Mouse (Mus musculus): ENCODE measurements around the gene Mrpl34.

Gene Mrpl34

GRCm38 (mm10) chr8:71468916-71469315, 4.2 kb downstream of the Mrpl34 start, which contains the start of gene Dda1:
Dda1 (plus strand) TSS chr8:71469199.
- peak; percentile 99 for DNase-seq (ENCODE audit: inconsistent ontology term)

GRCm38 (mm10) chr8:71469411-71469810, 4.7 kb downstream of the Mrpl34 start:
- peak; percentile 41 for DNase-seq (ENCODE audit: inconsistent ontology term)

- DNase-seq (ENCODE audit: inconsistent ontology term): no peak
Observed at GRCm38 (mm10) chr8:71470146-71470912, 5.6 kb downstream of the Mrpl34 start.

- DNase-seq (ENCODE audit: inconsistent ontology term): no peak
Observed at GRCm38 (mm10) chr8:71470913-71471255, 6.1 kb downstream of the Mrpl34 start.

DNA sequence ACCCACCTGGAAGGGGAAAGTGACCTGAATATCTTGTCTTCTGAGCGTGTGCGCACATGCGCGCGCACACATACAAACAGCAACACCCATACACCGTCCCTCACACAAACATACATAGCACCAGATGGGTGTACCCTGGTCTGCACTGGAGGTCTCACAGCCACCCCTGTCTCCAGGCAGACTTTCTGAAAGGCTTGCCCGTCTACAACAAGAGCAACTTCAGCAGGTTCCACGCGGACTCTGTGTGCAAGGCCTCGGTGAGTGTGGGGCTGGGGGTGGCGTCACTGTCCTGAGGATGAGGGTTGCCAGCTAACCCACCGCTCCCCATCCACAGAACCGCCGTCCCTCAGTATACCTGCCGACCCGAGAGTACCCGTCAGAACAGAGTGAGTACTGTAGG, 7.1 kb downstream of the Mrpl34 start:
- no peak for DNase-seq (ENCODE audit: inconsistent ontology term)

DNA sequence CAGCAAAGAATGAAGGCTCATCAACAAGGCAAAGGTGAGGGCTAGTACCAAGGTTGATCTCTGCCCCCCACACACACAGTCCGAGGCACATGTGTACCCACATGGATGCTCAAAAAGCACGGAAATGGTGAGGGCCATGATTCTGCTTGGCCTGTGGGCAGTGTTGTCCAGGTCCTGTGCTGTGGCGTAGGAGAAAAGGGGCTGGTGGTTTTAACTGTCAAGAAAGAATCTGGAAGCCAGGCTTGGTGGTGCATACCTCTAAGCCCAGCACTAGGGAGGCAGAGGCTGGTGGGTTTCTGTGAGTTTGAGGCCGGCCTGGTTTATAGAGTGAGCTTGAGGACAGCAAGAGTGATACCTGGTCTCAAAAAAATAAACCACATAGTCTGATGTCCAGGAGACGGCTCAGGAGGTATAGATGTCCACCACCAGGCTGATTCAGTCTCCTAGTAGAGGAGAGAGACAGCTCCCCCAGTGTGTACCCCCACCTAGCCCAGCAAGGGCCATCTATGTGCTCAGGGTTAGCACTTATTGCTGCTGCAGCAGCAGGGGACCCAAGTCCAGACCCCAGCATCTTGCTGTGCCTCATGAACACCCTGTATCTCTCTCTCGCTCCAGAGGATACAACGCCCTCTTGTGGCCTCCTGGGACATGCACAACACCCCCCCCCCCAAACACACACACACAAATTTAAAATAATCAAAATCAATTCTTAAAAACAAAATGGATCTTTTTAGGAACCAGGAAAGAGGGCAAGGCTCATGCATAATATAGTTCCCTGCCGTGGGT, 8.0 kb downstream of the Mrpl34 start:
- no peak for DNase-seq (ENCODE audit: inconsistent ontology term)

DNA sequence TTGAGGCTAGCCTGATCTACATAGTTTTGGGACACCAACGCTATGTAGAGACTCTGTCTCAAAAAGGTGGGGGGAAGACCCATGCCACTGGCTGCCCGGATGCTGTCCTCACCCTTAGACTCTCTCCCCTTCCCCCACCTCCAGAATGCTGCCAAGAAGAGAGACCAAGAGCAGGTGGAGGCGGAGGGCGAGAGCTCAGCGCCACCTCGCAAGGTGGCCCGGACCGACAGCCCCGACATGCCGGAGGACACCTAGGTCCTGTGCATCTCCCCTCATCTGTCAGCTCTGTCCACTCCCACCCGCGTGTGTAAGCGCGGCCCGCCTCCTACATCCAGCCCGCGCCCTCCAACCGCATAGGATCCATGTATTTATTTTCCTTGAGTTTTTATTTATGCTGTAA, 9.6 kb downstream of the Mrpl34 start:
- DNase-seq (ENCODE audit: inconsistent ontology term): no peak

DNA sequence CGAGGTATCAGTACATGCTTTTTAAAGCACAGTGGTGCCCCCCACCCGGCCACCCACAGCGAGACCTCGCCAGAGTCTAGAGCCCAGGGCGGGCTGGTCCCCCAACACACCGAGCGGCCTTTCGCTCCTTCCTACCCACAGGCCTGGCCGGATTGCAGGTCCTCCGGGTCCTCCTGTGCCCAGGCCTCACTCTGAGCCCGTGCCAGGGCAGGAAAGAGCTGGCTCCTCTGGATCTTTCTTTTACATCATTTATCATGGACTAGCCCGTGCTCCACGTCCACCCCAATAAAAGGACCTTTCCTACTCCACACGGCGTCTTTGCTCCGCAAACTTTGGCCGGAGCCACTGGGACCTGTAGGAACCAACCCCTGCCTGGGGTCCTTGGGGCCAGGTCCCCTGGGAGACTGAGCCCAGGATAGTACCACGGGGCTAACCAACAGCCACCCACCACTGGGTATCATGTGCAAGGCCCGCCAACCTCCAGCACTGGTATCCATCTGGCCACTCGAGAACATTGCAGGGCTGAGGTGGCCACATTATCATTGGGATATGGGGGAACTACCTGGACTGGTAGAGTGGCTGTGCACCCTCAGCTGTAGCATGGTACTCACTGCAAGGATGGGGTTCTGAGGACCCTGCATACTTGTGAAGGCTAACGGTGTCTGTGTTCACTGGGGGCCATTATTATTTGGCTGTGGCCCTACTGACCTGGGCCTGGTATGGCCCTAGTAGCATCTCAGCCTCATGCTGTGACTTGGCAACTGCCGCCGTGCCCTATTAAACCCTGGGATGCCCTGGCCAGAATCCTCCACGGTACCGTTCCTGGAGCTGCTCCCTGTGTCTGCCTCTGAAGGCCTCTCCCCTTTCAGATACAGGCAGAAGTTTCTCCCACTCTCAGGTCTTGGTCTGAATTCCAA, 10.3 kb downstream of the Mrpl34 start:
- no peak for DNase-seq (ENCODE audit: inconsistent ontology term)

DNA sequence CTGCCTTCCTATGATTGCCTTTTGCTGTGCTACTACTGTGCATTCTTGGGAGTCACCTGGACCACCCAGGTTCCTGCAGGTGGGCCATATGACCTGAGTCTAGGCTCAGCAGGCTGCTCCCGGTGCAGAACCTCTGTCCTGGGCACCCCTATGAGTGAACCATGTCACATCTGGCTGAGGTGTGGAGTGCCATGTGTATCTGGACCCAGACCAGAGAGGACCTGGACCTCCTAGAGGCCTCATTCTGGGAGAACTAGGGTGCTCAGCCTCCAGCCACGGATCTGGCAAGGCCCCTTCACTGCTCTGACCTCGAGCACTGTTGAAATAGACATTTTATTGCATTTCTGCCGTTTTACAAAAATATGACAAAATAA, 10.9 kb downstream of the Mrpl34 start:
- peak; percentile 16 for DNase-seq (ENCODE audit: inconsistent ontology term)

DNA sequence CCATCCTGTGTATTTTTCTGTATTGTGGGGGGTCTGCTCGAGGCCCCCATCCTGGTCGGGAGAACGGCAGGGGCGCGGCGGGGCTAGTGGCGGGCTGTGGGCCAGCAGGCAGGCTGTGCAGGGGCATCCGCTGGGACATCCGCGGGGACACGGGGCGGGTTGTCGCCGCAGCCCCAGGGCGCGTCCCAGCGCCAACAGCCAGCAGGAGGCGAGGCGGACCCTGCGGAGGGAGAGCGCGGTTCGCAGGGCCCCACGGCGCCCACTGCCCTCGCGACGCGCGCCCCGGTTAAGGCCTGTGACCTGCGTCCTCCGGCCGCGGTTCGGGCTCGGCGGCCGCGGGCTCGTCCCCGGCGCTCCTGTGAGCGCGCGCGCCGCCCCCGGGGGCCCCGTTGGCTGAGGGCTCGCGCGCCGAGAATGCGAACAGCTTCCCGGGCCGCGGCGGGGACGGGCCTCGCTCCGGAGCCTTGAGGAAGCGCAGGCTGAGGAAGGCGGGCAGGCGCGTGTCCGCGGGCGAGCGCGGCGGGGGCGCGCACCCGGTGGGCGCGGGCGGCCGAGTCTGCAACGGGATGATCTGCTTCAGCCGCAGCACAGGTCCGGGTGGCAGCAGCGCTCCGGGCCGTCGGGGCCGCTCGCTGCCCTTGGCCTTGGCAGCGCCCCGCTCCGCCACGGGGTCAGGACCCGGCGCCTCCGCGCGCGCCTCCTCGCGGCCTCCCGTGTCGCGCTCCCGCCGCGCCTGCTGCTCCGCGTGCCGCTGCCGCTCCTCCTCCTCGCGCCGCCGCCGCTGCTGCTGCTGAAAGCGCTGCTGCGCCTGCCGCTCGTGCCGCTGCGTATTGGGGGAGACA, 11.6 kb downstream of the Mrpl34 start:
- peak; percentile 87 for DNase-seq (ENCODE audit: inconsistent ontology term)

GRCm38 (mm10) chr8:71477196-71477845, 12.6 kb downstream of the Mrpl34 start:
- no peak for DNase-seq (ENCODE audit: inconsistent ontology term)

DNA sequence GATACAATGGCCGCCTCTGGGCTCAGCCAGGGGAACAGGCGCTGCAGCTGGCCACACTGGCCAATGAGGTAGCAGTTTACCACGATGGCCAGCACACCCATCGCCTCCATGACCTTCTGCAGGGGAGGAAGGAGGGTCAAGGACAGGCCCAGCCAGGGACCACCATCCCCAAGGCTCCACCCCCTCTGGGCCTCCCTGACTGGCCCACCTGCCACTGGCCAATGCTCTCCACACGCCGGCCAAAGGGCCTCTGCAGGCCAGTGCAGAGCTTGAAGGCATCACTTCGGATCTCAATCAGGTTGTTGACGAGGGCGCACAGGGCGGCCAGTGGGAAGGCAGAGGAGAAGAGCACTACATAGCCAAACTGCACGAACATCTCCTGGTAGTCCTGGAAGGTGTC, 14.2 kb downstream of the Mrpl34 start:
- no peak for DNase-seq (ENCODE audit: inconsistent ontology term)

GRCm38 (mm10) chr8:71483932-71484331, 19.2 kb downstream of the Mrpl34 start:
- DNase-seq (ENCODE audit: inconsistent ontology term): no peak

DNA sequence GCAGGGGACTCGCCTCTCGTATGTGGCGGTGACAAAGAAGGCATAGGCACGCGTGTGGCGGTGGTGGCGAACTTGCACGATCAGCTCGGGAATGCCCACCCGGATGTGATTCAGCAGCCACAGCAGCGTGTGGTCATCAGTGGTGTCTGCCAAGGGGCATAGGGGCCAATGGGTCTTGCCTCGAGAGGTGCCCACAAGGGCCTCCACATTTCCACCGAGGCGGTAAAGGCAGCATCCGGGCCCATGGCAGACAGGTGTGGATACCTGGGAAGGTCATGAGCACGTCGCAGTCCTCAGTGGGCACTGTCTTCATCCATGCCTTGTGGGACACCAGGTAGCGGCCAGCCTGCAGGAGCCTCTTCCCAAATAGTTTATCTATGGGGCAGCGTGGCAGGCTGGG, 20.0 kb downstream of the Mrpl34 start:
- no peak for DNase-seq (ENCODE audit: inconsistent ontology term)

DNA sequence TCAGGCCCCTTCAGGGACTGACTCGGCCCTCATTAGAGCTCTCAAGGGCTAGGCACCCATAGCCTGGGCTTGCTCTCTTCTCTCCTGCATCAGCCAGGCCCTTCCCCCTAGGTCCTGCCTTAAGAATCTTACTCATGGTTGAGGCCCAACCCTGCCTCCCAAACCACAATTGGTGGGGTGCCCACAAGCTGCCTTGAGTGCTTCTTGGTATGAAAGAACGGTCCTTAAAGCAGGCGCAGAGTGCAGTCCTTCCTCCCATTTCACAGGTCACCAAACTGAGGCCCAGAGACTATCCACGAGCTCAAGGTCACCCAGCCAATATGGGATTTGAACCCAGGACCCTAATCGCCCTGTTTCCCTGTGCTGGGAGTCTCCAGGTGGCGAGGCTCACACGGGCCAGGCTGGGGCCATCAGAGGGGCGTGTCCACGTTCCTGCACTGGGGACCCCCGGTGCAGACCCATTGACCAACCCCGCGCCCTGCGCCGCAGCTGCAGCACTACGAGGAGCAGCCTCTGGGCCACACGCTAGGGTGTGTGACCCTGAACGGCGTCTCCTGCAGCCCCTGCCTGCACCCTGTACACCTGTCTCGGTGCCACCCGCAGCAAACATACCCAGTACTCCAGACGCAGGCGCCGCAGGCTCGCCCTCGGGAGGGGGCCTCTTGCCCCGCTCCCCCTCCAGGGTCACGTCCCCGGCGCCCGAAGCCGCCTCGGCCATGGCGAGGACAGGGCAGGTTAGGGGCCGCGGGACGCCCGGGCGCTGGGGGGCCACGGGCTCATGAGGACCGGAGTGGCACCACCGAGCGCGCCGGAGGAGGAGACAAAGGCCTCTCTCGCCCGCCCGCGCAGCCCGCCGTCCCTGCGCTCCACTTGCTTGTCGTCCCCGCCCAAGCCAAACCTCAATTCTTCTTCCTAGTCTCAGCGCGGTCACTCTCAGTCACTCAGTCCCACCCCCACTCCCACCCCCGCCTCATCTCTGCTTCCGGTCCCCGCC, 20.7 kb downstream of the Mrpl34 start, which contains the start of gene Ano8:
TSS of gene Ano8 (minus strand) at position 822 of the 994 bp plus-strand sequence.
- DNase-seq (ENCODE audit: inconsistent ontology term): peak; percentile 91

DNA sequence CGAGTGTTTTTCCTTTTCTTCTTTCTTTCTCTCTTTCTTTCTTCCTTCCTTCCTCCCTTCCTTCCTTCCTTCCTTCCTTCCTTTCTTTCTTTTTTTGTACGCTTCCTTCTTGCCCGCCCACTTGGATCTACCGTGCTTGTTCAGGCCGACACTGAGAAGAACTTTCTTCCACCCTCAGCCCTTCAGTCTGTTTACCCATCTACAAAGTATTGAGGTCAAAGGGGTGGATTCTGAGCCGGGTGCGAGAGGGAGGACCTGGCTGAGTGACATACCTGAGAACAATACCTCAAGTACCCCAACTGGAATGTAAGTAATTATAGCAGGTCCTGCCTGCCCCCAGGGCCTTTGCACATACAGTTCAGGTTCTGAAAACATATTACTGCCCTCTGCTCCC, 21.4 kb downstream of the Mrpl34 start:
- no peak for DNase-seq (ENCODE audit: inconsistent ontology term)

- DNase-seq (ENCODE audit: inconsistent ontology term): peak; percentile 88
Observed at GRCm38 (mm10) chr8:71487691-71488445, 23.1 kb downstream of the Mrpl34 start, which contains the start of gene Gtpbp3. Gtpbp3 (plus strand) TSS chr8:71488103.

- DNase-seq (ENCODE audit: inconsistent ontology term): peak; percentile 95
Observed at GRCm38 (mm10) chr8:71488454-71488853, 23.7 kb downstream of the Mrpl34 start.
